Mouse (Mus musculus): Measurements from ENCODE around the gene Frmd8. TPM values are rescaled to one million over a fixed set of nuclear protein-coding genes. Genes with fewer than 3 reads are reported as not detected.

Gene Frmd8
- polyA plus RNA-seq, 1 experiment from 2014 or later = 36.9 TPM

DNA sequence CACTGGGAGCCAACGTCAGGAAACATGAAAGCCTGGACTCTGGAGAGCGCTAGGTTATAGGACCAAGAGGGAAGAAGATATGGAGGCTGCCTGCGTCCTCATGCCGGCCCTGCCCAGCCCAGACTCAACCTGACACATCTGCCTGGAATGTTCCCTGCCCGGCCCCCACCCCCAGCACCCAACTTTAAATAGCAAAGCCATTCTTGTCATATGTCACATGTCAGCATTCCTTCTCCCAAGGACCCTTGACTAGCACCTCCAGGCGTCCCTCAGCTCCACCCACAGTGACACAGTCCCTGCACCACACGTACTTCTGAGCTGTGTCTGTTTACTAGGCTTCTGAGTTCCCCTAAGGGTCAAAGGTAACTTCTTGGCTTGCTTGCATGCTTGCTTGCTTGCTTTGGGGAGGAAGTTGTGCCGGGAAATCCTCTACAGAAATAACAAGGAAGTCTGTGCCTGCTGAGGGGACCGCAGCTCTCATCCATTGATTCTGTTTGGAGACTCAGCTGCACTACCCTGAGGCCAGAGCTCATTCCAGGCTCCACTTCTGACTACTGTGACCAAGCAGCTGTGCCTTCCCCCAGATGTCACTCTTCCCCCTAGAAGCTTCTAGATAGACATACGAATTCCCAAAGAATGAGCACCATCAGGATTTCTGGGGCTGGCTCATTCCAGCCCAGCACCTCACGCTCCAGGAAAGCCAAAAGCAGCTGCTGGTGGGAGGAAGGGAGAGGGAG, 64.8 kb downstream of the Frmd8 start:
- Histone ChIP-seq H3K36me3 (replicated peaks) (no peaks in the 10 kb centered on the region), H3K27me3 (ENCODE audit: poor library complexity, severe bottlenecking) (no peaks in the 10 kb centered on the region), H3K4me1 (peaks cover 86% of the 10 kb centered on the region), H3K9me3 (no peaks in the 10 kb centered on the region), H3K4me3 (no peak overlapping the region), H3K27ac (peak overlapping the region; percentile 86)
- DNase-seq (ENCODE audit: extremely low spot score, low spot score) = no peak
- 50% methylated on average over 11 of the region's 11 CpGs for WGBS

DNA sequence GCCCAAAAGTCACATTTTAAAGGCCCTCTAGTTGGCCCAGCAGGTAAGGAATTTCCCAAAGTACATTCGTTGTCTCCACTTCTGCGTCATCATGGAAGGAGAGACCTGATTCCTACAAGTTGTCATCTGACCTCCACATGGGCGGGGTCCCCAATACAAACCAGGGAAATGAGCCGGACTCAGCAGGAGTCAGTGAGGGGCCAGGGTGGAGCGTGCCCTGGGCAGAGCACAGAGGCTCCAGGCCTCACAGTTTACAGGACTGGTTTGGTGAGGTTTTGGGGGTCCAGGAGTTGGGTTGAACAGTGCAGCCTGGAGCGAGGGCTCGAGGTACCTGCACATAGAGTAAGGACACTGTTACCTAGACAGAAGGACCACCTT, 65.4 kb downstream of the Frmd8 start:
- no peaks in the 10 kb centered on the region for H3K9me3 ChIP-seq
- WGBS = 49% methylated on average over 7 of the region's 7 CpGs
- no peaks in the 10 kb centered on the region for H3K27me3 ChIP-seq (ENCODE audit: poor library complexity, severe bottlenecking)
- DNase-seq (ENCODE audit: extremely low spot score, low spot score) = no peak
- H3K4me3 ChIP-seq = no peak overlapping the region
- H3K36me3 ChIP-seq (replicated peaks) = no peaks in the 10 kb centered on the region
- peaks cover 92% of the 10 kb centered on the region for H3K4me1 ChIP-seq
- H3K27ac ChIP-seq = peak overlapping the region; percentile 86

DNA sequence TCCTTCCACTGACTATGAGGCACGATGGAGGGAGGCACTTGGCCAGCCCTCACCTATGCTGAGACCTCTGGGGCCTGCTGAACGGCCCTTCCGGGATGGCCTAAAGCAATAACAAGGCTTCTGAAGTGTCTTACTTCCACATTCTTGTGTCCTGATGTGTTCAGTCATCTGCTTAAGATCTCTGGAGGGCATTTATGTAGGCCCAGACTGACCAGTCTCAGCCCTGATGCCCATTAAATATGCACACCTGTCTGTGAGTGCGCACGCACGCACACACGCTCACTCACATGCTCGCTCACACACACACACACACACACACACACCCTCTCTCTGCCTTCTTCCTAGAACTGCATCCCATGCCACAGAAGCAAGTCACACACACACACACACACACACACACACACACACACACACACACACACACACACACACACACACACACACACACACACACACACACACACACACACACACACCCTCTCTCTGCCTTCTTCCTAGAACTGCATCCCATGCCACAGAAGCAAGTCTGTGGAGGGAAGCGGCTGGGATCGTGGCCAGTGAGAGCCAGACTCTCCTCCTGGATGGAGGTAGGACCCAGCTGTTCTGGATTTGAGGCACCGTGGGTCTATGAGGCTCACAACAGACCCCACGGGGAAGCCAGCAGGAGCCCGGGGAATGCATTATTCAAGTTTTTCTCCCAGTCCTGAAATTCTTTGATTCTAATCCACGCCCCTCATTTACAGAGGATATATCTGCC, 65.9 kb downstream of the Frmd8 start:
- H3K27ac ChIP-seq = peak overlapping the region; percentile 86
- peaks cover 94% of the 10 kb centered on the region for H3K4me1 ChIP-seq
- WGBS = 66% methylated on average over 14 of the region's 14 CpGs

DNA sequence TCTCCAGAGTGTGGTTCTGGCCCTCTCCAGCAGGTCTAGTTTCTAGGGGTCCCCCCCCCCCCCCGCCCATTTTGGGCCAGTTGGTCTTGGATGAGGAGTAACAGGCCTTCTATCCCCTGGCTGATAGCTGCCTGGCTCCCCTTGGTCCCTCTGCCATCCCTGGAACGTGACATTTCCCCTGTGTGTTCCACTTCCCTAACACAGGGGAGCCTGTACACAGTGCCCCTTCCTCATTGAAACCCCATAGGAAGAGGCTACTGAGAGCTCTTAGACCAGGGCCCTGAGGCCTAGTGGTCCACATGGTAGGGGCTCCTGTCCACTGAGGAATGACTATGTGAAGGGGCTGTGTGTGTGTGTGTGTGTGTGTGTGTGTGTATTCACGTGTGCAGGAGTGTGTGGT, 67.3 kb downstream of the Frmd8 start:
- H3K4me3 ChIP-seq = no peak overlapping the region
- peak overlapping the region; percentile 98 for H3K27ac ChIP-seq
- H3K36me3 ChIP-seq (replicated peaks) = no peaks in the 10 kb centered on the region
- no peaks in the 10 kb centered on the region for H3K9me3 ChIP-seq
- no peak for DNase-seq (ENCODE audit: extremely low spot score, low spot score)
- peaks cover 97% of the 10 kb centered on the region for H3K4me1 ChIP-seq
- 74% methylated on average over 3 of the region's 3 CpGs for WGBS
- H3K27me3 ChIP-seq (ENCODE audit: poor library complexity, severe bottlenecking) = no peaks in the 10 kb centered on the region

More for the DNA sequence above, 65.9 kb downstream of the Frmd8 start:
- H3K9me3 ChIP-seq = no peaks in the 10 kb centered on the region
- no peak for DNase-seq (ENCODE audit: extremely low spot score, low spot score)
- no peaks in the 10 kb centered on the region for H3K27me3 ChIP-seq (ENCODE audit: poor library complexity, severe bottlenecking)
- no peak overlapping the region for H3K4me3 ChIP-seq
- no peaks in the 10 kb centered on the region for H3K36me3 ChIP-seq (replicated peaks)

DNA sequence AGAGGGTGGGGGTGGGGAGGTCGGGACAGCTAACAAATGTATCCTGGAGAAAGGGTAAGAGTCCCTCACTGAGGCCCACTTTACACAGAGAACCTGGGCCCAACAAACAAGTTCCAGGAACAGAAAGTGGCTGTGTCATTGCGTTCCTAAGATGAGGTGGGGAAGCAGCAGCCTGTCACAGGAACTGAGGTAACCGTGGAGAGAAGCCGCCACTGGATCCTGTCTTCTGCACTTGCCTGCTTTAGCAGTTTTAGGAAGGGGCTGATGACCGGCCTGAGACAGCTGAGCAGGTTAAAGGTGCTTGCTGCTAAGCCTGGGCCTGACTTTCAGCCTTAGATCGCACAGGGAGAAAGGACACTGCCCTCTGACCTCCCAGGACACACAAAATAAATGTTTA, 68.3 kb downstream of the Frmd8 start:
- H3K27ac ChIP-seq = peak overlapping the region; percentile 98
- peaks cover 89% of the 10 kb centered on the region for H3K4me1 ChIP-seq
- no peaks in the 10 kb centered on the region for H3K36me3 ChIP-seq (replicated peaks)
- no peak for DNase-seq (ENCODE audit: extremely low spot score, low spot score)
- no peaks in the 10 kb centered on the region for H3K27me3 ChIP-seq (ENCODE audit: poor library complexity, severe bottlenecking)
- H3K4me3 ChIP-seq = peak overlapping the region; percentile 27
- WGBS = 22% methylated on average over 6 of the region's 6 CpGs
- H3K9me3 ChIP-seq = no peaks in the 10 kb centered on the region

DNA sequence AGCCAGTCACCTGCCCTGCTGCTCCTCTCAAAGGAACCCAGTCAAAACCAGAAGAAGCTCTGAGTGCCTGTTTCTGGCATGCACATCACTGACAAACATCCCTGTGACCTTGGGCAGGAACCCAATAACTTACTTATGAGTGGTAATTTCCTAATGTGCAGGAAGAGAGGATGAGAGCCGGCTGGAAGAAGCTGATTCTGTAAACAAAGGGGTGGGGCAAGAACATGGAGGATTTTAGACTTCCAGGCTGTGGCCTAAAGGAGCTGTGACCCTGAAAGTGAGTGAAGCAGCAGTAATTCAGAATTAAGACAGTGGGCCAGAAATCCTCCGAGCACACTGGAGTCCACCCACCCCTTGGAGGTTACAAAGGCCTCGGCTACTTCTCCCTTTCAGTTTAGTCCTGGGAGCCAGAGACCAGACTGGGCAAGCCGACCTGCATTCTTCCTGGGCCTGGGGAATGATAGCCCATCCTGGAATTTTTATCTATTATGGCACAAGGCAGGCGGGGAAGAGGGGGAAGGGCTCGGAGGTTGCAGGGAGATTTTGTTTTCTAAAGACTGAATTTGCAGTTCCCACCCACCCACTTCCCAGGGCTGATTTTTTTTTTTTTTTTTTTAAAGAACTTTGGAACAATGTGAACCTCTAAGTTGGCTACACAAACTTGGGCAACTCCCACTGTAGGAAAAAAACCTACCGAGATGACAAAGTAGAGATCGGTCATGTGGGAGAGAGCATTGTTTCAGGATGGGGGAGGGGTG, 68.8 kb downstream of the Frmd8 start:
- Histone ChIP-seq H3K27ac (peak overlapping the region; percentile 98), H3K4me1 (peaks cover 84% of the 10 kb centered on the region), H3K27me3 (ENCODE audit: poor library complexity, severe bottlenecking) (no peaks in the 10 kb centered on the region), H3K4me3 (peak overlapping the region; percentile 27), H3K36me3 (replicated peaks) (no peaks in the 10 kb centered on the region), H3K9me3 (no peaks in the 10 kb centered on the region)
- WGBS = 5% methylated on average over 8 of the region's 8 CpGs
- DNase-seq (ENCODE audit: extremely low spot score, low spot score) = no peak

GRCm38 (mm10) chr19:5804371-5804899, 70.6 kb downstream of the Frmd8 start:
- no peak for DNase-seq (ENCODE audit: extremely low spot score, low spot score)
- Histone ChIP-seq H3K4me1 (peaks cover 66% of the 10 kb centered on the region), H3K27ac (peak overlapping the region; percentile 98), H3K9me3 (no peaks in the 10 kb centered on the region), H3K27me3 (ENCODE audit: poor library complexity, severe bottlenecking) (no peaks in the 10 kb centered on the region), H3K36me3 (replicated peaks) (peaks cover 18% of the 10 kb centered on the region), H3K4me3 (peak overlapping the region; percentile 98)
- WGBS = 29% methylated on average over 8 of the region's 8 CpGs

DNA sequence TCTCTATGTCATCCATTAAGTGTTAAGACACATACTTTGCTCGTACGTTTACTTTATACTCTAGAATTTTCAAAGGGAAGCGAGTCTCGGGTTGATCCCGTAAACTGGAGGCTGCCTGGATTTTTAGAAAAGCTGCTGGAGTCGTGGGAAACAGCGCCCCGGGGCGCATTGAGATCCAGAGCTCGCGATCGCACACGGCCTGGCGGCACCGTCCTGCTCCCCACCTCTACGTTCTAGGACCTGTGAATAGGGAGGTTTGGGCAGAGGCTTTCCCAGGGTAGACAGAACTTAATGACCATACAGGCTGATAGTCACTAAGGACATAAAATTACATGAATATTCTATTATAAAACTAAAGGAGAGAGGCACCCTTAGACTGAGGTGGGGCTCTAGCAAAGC, 71.2 kb downstream of the Frmd8 start:
- under 1% methylated on average over 16 of the region's 16 CpGs for WGBS
- H3K4me1 ChIP-seq = peaks cover 60% of the 10 kb centered on the region

GRCm38 (mm10) chr19:5803041-5803880, 71.8 kb downstream of the Frmd8 start:
- peaks cover 29% of the 10 kb centered on the region for H3K36me3 ChIP-seq (replicated peaks)
- H3K27ac ChIP-seq = peak overlapping the region; percentile 98
- no peaks in the 10 kb centered on the region for H3K9me3 ChIP-seq
- H3K4me3 ChIP-seq = peak overlapping the region; percentile 98
- under 1% methylated on average over 67 of the region's 67 CpGs for WGBS
- no peaks in the 10 kb centered on the region for H3K27me3 ChIP-seq (ENCODE audit: poor library complexity, severe bottlenecking)
- peak; percentile 99 for DNase-seq (ENCODE audit: extremely low spot score, low spot score)
- peaks cover 60% of the 10 kb centered on the region for H3K4me1 ChIP-seq

More for the DNA sequence above, 71.2 kb downstream of the Frmd8 start:
- no peak for DNase-seq (ENCODE audit: extremely low spot score, low spot score)
- peak overlapping the region; percentile 98 for H3K27ac ChIP-seq
- no peaks in the 10 kb centered on the region for H3K27me3 ChIP-seq (ENCODE audit: poor library complexity, severe bottlenecking)
- H3K36me3 ChIP-seq (replicated peaks) = peaks cover 23% of the 10 kb centered on the region
- H3K9me3 ChIP-seq = no peaks in the 10 kb centered on the region
- peak overlapping the region; percentile 98 for H3K4me3 ChIP-seq

GRCm38 (mm10) chr19:5802787-5803040, 72.4 kb downstream of the Frmd8 start:
- Histone ChIP-seq H3K27me3 (ENCODE audit: poor library complexity, severe bottlenecking) (no peaks in the 10 kb centered on the region), H3K27ac (peak overlapping the region; percentile 98), H3K4me1 (peaks cover 62% of the 10 kb centered on the region), H3K4me3 (peak overlapping the region; percentile 98), H3K36me3 (replicated peaks) (peaks cover 35% of the 10 kb centered on the region), H3K9me3 (no peaks in the 10 kb centered on the region)
- WGBS = 0% methylated on average over 4 of the region's 4 CpGs
- no peak for DNase-seq (ENCODE audit: extremely low spot score, low spot score)

- H3K36me3 ChIP-seq (replicated peaks) = peaks cover 40% of the 10 kb centered on the region
- peak overlapping the region; percentile 98 for H3K27ac ChIP-seq
- H3K4me1 ChIP-seq = peaks cover 62% of the 10 kb centered on the region
- no peaks in the 10 kb centered on the region for H3K27me3 ChIP-seq (ENCODE audit: poor library complexity, severe bottlenecking)
- peak; percentile 94 for DNase-seq (ENCODE audit: extremely low spot score, low spot score)
- no peaks in the 10 kb centered on the region for H3K9me3 ChIP-seq
- 1% methylated on average over 25 of the region's 25 CpGs for WGBS
- H3K4me3 ChIP-seq = peak overlapping the region; percentile 98
Observed at GRCm38 (mm10) chr19:5802011-5802786, 72.9 kb downstream of the Frmd8 start.
